Mouse (Mus musculus) midbrain, embryonic 11.5 days (tissue): ENCODE results near the gene Col16a1. TPM values are rescaled to one million over a fixed set of nuclear protein-coding genes. Genes with fewer than 3 reads are reported as not detected.

ENCODE experiments used
- ATAC-seq: fragments of 200-750 bp; cut with Nextera tagmentation; 2 replicates; pipeline ENCODE4 v1.8.0; 2017; ENCODE audit warnings: moderate TSS enrichment, moderate library complexity; ENCODE audit not compliant: low FRiP score
- DNase-seq: peaks from one replicate; pipeline ENCODE4 v3.0.0; 2015; ENCODE audit warnings: low spot score; ENCODE audit errors: missing footprints
- H3K27ac ChIP-seq: fragments of 300-500 bp; sonication (generic); 2 replicates; pipeline ENCODE4 v1.5.1; 2014; ENCODE audit warnings: low read depth, low read length
- H3K27me3 ChIP-seq: fragments of 300-500 bp; sonication (generic); 2 replicates; pipeline ENCODE4 v1.6.1; 2014; ENCODE audit warnings: mild to moderate bottlenecking, low read length, moderate library complexity, mixed read lengths; ENCODE audit not compliant: control insufficient read depth, insufficient read depth
- H3K36me3 ChIP-seq: fragments of 300-500 bp; sonication (generic); 2 replicates; pipeline ENCODE4 v1.6.1; 2014; ENCODE audit warnings: mild to moderate bottlenecking, low read length, moderate library complexity, mixed read lengths; ENCODE audit not compliant: control insufficient read depth, insufficient read depth
- H3K4me1 ChIP-seq: fragments of 300-500 bp; sonication (generic); 2 replicates; pipeline ENCODE4 v1.6.1; 2014; ENCODE audit warnings: low read length; ENCODE audit not compliant: control insufficient read depth, insufficient read depth
- H3K4me2 ChIP-seq: fragments of 300-500 bp; sonication (generic); 2 replicates; pipeline ENCODE4 v1.6.1; 2014; ENCODE audit warnings: mild to moderate bottlenecking, moderate library complexity
- H3K4me3 ChIP-seq: fragments of 300-500 bp; sonication (generic); 2 replicates; pipeline ENCODE4 v1.5.1; 2014; ENCODE audit warnings: low read depth, low read length
- H3K9ac ChIP-seq: fragments of 300-500 bp; sonication (generic); 2 replicates; pipeline ENCODE4 v1.6.1; 2014; ENCODE audit warnings: low read length
- H3K9me3 ChIP-seq: fragments of 300-500 bp; sonication (generic); 2 replicates; pipeline ENCODE4 v1.6.1; 2016; ENCODE audit warnings: low read length; ENCODE audit not compliant: control insufficient read depth
- WGBS: fragments of 180-500 bp; shearing (Covaris S2); extraction: QIAGEN DNeasy Blood & Tissue Kit; methylation state at CpG from one replicate; pipeline ENCODE4 v1.1.7; 2014; 5-methylcytosine and 5-hydroxymethylcytosine counted together
- polyA plus RNA-seq: library from polyadenylated mRNA; unstranded; fragments of >200 nt; fragmentation: Nextera tagmentation; extraction: Ambion mirVana; gene quantifications from 2 replicates; pipeline ENCODE4 v1.2.1, GENCODE M21; 2014

Col16a1 gene
- polyA plus RNA-seq, 1 experiment from 2014 or later, result 6.9 TPM

DNA sequence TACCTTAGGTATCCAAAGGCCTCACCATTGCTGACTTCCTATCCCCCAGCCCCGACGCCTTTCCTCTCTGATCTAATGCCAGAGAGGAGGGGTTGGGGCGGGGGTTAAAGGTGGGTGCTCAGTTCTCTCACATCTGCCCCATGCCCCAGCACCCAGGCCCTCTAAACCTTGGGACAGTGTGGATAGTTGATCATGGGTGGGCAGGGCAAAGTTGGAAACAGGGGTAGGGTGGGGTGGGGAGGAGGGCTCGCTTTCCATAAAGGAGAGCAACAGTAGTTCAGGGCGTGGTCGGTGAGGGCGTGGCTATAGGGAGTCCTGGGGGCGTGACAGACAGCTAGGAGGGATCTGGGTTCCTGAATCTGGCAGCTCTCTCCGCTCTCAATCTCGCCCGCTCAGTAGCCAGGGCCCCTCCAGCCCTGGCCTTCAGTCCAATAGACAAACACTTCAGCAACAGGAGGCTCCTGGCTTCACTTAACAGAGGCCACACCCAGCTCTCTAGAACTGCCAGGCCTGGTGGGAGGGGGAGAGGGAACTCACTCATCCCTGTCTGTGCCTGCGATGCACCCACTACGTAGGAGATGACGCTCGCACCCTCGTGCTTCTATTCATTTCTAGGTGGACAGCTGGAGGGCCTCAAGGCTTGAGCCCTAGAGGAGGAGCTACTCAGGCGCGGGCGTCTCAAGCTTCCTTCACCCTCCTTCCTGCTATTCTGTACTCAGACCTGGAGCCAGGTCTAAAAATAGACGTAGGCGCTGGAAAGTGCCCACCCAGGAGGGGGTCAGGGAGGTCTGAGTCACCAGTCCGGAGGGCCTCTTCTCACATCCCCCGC lies 10.9 kb upstream of the Col16a1 start:
- Histone ChIP-seq H3K27me3 (no peaks in the 10 kb centered on the region; the same call in none of the 2 replicates), H3K9ac (no peak overlapping the region), H3K9me3 (no peaks in the 10 kb centered on the region), H3K27ac (no peak overlapping the region), H3K4me1 (peaks cover 3% of the 10 kb centered on the region), H3K36me3 (no peaks in the 10 kb centered on the region), H3K4me2 (no peak overlapping the region), H3K4me3 (no peak overlapping the region)
- WGBS, result 18% methylated on average over 23 of the region's 23 CpGs
- ATAC-seq (peak; percentile 30; the same call in 1 of the 2 replicates), DNase-seq (peak; percentile 86)

DNA sequence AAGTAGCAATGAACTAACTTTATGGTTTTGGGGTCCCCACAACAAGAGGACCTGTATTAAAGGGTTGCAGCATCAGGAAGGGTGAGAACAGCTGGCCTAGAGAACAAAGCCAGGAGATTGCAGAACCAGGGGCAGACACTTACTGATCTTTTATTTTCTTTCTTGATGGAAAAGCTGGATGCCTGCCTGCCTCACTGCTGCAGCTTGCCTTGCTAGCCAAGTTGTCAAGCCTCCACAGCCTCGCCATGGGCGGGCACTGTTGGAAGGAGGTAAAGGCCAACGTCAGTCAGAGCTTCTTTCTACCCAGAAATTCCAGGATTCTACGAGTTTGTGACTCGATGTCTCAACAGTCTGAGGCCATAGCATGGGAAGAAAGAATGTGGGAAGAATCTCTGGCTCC lies 8.3 kb upstream of the Col16a1 start:
- Histone ChIP-seq H3K4me2 (no peak overlapping the region), H3K4me3 (no peak overlapping the region), H3K27me3 (no peaks in the 10 kb centered on the region; the same call in 1 of the 2 replicates), H3K36me3 (no peaks in the 10 kb centered on the region), H3K9me3 (no peaks in the 10 kb centered on the region), H3K9ac (no peak overlapping the region), H3K4me1 (peaks cover 3% of the 10 kb centered on the region), H3K27ac (no peak overlapping the region)
- DNase-seq (no peak), ATAC-seq (no peak)
- WGBS, result 51% methylated on average over 5 of the region's 5 CpGs

DNA sequence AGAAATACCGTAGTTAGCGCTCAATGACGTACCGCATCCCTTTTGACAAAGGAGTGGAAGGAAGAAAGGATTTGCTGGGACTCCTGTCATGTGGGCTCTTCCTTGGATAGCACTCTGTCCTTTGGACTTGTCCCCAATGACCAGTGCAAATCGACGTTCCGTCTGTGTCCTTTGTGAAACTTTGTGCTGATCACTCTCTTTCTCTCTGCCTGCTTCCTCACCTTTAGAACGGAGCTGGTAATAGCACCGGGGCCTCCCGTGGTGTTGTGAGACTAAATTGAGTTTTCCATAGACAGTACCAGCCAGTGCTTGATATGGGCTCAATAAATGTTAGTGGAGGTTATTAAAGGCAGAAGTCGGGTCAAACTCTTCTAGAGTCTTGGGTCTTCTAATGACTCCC lies 6.6 kb upstream of the Col16a1 start:
- DNase-seq, result no peak
- H3K27me3 ChIP-seq, result no peaks in the 10 kb centered on the region; the same call in 1 of the 2 replicates
- no peak overlapping the region for H3K4me3 ChIP-seq
- ATAC-seq, result no peak
- no peak overlapping the region for H3K27ac ChIP-seq
- H3K9ac ChIP-seq, result no peak overlapping the region
- WGBS, result 87% methylated on average over 11 of the region's 11 CpGs
- no peak overlapping the region for H3K4me2 ChIP-seq
- peaks cover 3% of the 10 kb centered on the region for H3K4me1 ChIP-seq
- no peaks in the 10 kb centered on the region for H3K9me3 ChIP-seq
- no peaks in the 10 kb centered on the region for H3K36me3 ChIP-seq

DNA sequence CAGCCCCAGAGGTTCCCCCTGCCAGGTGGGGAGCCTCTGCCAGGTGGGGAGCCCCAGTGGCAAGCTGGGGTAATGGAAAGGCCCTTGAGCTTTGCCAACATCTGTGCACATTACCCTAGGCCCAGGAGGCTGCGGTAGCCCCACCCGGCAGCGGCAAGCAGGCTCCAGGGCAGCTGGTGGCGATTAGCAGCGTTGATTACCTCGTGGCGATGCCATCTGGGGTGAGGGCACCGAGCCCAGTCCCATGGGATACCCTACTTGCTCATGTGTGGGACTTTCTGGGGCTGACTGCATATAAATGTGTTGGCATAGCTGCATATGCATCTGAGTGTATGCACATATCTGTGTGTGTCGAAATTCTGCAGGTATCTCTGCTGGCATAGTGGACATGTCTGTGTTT lies 3.4 kb upstream of the Col16a1 start:
- Histone ChIP-seq H3K4me3 (no peak overlapping the region), H3K4me2 (no peak overlapping the region), H3K27ac (no peak overlapping the region), H3K36me3 (no peaks in the 10 kb centered on the region), H3K9ac (no peak overlapping the region), H3K27me3 (peaks cover 3% of the 10 kb centered on the region; the same call in 1 of the 2 replicates), H3K9me3 (no peaks in the 10 kb centered on the region), H3K4me1 (peaks cover 7% of the 10 kb centered on the region)
- 83% methylated on average over 9 of the region's 9 CpGs for WGBS
- ATAC-seq (no peak), DNase-seq (no peak)

DNA sequence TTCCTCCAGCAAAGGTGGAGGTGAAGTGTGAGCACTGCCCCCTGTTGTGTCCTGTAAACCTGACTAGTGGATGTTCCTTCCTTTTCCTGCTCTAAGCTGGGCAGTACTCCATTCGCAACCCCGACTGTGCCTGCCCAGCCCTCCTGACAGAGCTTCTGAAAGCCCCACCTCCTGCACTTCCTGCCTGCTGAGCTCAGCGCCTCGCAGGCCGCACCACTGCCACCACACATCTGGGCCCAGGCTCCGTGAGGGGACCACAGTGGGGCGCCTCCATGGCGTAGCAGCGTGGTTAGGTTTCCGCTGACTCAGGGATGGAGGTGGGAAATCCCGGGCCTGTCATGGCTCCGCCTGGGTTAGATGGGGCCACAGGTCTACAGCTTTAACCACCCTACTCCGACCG lies 2.0 kb upstream of the Col16a1 start:
- no peak overlapping the region for H3K27ac ChIP-seq
- peaks cover 3% of the 10 kb centered on the region; the same call in 1 of the 2 replicates for H3K27me3 ChIP-seq
- no peak overlapping the region for H3K9ac ChIP-seq
- H3K4me3 ChIP-seq, result no peak overlapping the region
- WGBS, result 19% methylated on average over 14 of the region's 14 CpGs
- H3K4me2 ChIP-seq, result no peak overlapping the region
- no peaks in the 10 kb centered on the region for H3K9me3 ChIP-seq
- peak; percentile 89 for DNase-seq
- no peak for ATAC-seq
- H3K4me1 ChIP-seq, result peaks cover 7% of the 10 kb centered on the region
- H3K36me3 ChIP-seq, result no peaks in the 10 kb centered on the region

DNA sequence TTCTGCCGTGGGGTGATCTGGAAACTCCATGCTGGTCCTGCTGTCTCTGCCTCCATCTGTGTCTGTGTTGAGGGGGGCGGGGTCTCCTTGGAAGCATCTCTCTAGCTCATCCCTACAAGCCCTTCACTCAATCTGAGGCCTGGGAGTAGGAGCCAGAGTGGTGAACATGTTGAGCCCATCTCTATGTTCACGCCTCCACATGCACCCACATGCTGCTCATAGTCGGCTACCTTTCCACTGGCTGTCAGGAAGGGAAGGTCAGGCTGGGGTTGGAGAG lies 501 bp downstream of the Col16a1 start:
- Histone ChIP-seq H3K4me1 (peaks cover 7% of the 10 kb centered on the region), H3K9ac (no peak overlapping the region; the same call in 1 of the 2 replicates), H3K36me3 (no peaks in the 10 kb centered on the region), H3K4me3 (no peak overlapping the region; the same call in 1 of the 2 replicates), H3K9me3 (no peaks in the 10 kb centered on the region), H3K27ac (no peak overlapping the region), H3K27me3 (peaks cover 3% of the 10 kb centered on the region; the same call in 1 of the 2 replicates), H3K4me2 (peak overlapping the region; percentile 66)
- 37% methylated on average over 4 of the region's 4 CpGs for WGBS
- ATAC-seq, result no peak
- peak; percentile 76 for DNase-seq

DNA sequence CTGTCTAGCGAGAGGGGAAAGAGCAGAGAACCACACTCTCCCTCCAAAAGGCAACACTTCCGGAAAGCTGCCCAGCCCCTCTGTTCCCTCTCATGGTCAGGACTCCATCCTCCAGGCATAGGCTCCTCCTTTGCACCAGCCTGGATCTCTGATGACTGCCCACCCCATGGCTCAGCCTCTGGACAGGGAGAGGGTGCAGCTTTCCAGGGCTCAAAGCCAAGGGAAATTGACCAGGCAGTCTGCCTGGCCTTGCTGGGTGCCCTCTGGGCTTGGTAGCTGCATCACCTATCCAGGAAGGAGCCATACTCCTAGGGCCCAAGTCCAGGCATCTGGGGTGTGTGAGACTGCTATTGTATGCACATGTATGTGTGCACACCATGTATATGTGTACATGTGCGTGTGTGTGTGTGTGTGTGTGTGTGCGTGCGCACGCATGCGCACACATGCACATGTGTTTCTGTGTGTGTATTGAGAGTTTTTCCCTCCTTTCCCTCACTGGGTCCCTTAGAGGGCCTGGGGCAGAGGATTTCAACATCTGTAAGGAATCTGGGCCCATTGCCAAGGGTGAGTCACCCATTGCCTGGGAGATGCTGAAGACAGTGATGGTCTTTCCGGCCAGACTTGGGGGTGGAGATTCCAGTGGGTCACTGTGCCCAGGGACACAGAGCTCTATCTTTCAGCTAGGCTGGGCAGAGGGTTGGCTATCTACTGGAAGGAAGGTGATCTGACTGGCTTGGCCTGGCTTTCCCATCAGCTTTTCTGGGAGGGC lies 2.6 kb downstream of the Col16a1 start:
- no peak overlapping the region for H3K27ac ChIP-seq
- ATAC-seq, result no peak
- no peak overlapping the region for H3K9ac ChIP-seq
- no peak overlapping the region for H3K4me3 ChIP-seq
- H3K9me3 ChIP-seq, result no peaks in the 10 kb centered on the region
- peak; percentile 78 for DNase-seq
- no peak overlapping the region for H3K4me2 ChIP-seq
- peaks cover 7% of the 10 kb centered on the region for H3K4me1 ChIP-seq
- peaks cover 3% of the 10 kb centered on the region; the same call in 1 of the 2 replicates for H3K27me3 ChIP-seq
- 90% methylated on average over 8 of the region's 8 CpGs for WGBS
- no peaks in the 10 kb centered on the region for H3K36me3 ChIP-seq

DNA sequence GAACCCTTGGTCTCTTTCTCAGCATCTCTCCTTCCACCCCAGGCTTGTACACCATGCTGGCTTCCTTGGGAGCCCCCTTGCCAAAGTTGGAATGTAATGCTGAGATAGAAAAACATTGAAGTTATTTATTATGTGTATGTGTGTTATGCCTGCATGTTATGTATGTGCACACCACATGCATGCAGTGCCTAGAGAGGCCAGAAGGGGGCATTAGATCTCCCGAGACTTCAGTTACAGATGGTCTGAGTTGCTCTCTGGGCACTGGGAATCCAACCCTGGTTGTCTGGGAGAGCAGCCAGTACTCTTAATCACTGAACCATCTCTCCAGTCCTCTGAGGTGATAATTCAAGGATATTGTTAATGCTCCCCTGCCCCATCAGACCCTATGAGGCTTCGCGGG lies 4.6 kb downstream of the Col16a1 start:
- Histone ChIP-seq H3K36me3 (no peaks in the 10 kb centered on the region), H3K4me2 (no peak overlapping the region), H3K9ac (no peak overlapping the region), H3K4me3 (no peak overlapping the region), H3K27me3 (peaks cover 2% of the 10 kb centered on the region; the same call in 1 of the 2 replicates), H3K4me1 (peaks cover 13% of the 10 kb centered on the region), H3K27ac (no peak overlapping the region), H3K9me3 (no peaks in the 10 kb centered on the region)
- DNase-seq (peak; percentile 26), ATAC-seq (no peak)
- 94% methylated on average over 3 of the region's 3 CpGs for WGBS

DNA sequence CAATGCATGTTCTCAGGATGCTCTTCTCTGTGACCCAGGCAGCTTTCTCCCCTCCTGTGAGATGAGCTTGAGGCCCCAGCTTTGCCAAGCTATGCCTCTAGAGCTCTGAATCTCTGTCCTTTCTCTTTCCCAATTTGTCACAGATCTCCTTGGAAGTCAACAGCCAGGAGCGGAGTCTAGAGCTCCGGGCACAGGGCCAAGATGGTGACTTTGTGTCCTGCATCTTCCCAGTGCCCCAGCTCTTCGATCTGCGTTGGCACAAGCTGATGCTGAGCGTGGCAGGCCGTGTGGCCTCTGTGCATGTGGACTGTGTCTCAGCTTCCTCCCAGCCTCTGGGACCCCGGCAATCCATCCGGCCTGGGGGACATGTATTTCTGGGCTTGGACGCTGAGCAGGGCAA lies 5.5 kb downstream of the Col16a1 start:
- H3K27me3 ChIP-seq, result no peaks in the 10 kb centered on the region
- no peaks in the 10 kb centered on the region for H3K36me3 ChIP-seq
- H3K9ac ChIP-seq, result no peak overlapping the region
- no peak overlapping the region for H3K27ac ChIP-seq
- no peak overlapping the region for H3K4me3 ChIP-seq
- ATAC-seq, result no peak
- DNase-seq, result no peak
- peaks cover 6% of the 10 kb centered on the region; the same call in 1 of the 2 replicates for H3K4me1 ChIP-seq
- WGBS, result 95% methylated on average over 9 of the region's 9 CpGs
- H3K4me2 ChIP-seq, result no peak overlapping the region
- H3K9me3 ChIP-seq, result no peaks in the 10 kb centered on the region
